Mouse (Mus musculus): ENCODE measurements around the gene Ywhag.

- TF ChIP-seq POLR2A (IDR thresholded peaks at IDR 0.05; ENCODE audit: borderline replicate concordance, extremely low read depth, low read depth, low read length) (no peak), CTCF (IDR thresholded peaks at IDR 0.05; ENCODE audit: insufficient read depth, low read length) (no peak)
Measured at GRCm38 (mm10) chr5:135905320-135906225, 28.8 kb downstream of the Ywhag start.
